Mouse (Mus musculus) neutrophil, adult 5-6 weeks (primary cell): ENCODE data around the gene Nrros. TPM values are rescaled to one million over a fixed set of nuclear protein-coding genes. Genes with fewer than 3 reads are reported as not detected.

Experiments used
- total RNA-seq: library from RNA; stranded (forward); fragments of 200-1000 nt; gene quantifications from 2 replicates; pipeline ENCODE4 v1.2.3, GENCODE M21; 2017

Gene Nrros
- total RNA-seq, 1 experiment from 2014 or later, result 149 TPM

Other genes starting within 250 kb of the Nrros start
- gene Pigz, start 231.7 kb downstream of the Nrros start, total RNA-seq, result not detected in 2 replicates
- gene 0610012G03Rik, start 217.1 kb downstream of the Nrros start, total RNA-seq, result 9.0 and 10.9 TPM in 2 replicates
- gene Ncbp2, start 217.1 kb downstream of the Nrros start, total RNA-seq, result 13.9 and 15.1 TPM in 2 replicates
- gene Senp5, start 162.3 kb downstream of the Nrros start, total RNA-seq, result 15.1 and 16.5 TPM in 2 replicates
- gene Pak2, start 86.3 kb downstream of the Nrros start, total RNA-seq, result 114 and 128 TPM in 2 replicates
- 65.8 and 67.4 TPM in 2 replicates for gene Pigx, start 65.9 kb downstream of the Nrros start, total RNA-seq
- 59.0 and 64.6 TPM in 2 replicates for gene Cep19, start 65.8 kb downstream of the Nrros start, total RNA-seq
- 1.6 TPM in 1 of 2 replicates, not detected in the other for gene Bex6, start 14.2 kb upstream of the Nrros start, total RNA-seq
- gene Fbxo45, start 81.6 kb upstream of the Nrros start, total RNA-seq, result 13.9 and 15.0 TPM in 2 replicates
- 18.7 and 19.7 TPM in 2 replicates for gene Wdr53, start 81.6 kb upstream of the Nrros start, total RNA-seq
- gene Smco1, start 105.9 kb upstream of the Nrros start, total RNA-seq, result not detected in 2 replicates
- gene Rnf168, start 111.9 kb upstream of the Nrros start, total RNA-seq, result 18.4 and 22.1 TPM in 2 replicates
- 64.1 and 68.0 TPM in 2 replicates for gene Ubxn7, start 166.7 kb upstream of the Nrros start, total RNA-seq
- gene Tm4sf19, start 234.9 kb upstream of the Nrros start, total RNA-seq, result not detected in 2 replicates